Mouse (Mus musculus) heart, postnatal 4 days (tissue): Measurements from ENCODE around the gene Cd83. TPM values are rescaled to one million over a fixed set of nuclear protein-coding genes. Genes with fewer than 3 reads are reported as not detected.

Experiments used
- DNase-seq: peaks from one replicate; pipeline ENCODE4 v3.0.0; 2021
- total RNA-seq, 2 experiments: library from RNA; stranded (reverse); gene quantifications; 2 replicates each; pipeline ENCODE4 v1.2.3; 2021

Gene Cd83
- 1 to 10 TPM; 2.3 to 2.7 TPM for total RNA-seq

DNA sequence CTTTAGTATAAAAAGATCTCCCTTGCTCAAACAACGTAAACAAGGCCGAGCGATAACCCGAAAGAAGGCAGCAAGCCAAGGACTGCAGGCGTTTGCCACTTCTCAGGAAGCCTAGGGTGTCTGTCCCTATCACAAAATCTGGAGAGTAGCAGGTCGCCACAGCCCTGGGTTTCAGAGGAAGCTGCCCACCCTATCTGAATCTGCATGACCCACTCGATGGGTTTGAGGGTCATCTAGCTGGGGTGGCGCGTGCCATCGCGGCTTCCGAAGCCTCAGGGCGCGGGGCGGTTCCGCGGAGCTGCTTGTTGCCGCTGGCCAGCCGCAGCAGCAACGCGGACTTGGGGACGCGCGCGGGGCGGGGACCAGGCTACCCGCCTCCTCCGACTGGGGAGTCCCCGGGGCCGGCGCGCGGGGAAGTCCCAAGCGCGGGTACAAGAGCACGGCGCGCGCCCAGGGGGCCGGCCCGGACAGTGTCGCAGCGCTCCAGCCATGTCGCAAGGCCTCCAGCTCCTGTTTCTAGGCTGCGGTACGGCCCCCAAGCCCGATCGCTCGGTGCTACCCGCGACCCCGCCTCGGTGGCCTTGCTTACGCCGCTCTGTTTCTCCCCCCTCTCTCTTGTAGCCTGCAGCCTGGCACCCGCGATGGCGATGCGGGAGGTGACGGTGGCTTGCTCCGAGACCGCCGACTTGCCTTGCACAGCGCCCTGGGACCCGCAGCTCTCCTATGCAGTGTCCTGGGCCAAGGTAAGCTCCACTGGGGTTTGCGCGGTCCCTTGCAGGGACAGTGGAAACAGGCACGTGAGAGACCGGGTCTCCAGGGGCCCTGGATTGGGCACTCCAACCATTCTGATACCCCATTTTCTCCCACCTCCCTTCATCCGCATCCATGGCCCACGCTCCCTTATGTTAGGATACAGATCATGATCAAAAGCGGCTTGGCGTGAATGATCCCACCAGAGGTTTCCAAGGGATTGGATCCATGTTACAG lies at the start of gene Cd83:
Cd83 (plus strand) TSS at position 51 of the 987 bp plus-strand sequence.
- DNase-seq: peak; percentile 77

DNA sequence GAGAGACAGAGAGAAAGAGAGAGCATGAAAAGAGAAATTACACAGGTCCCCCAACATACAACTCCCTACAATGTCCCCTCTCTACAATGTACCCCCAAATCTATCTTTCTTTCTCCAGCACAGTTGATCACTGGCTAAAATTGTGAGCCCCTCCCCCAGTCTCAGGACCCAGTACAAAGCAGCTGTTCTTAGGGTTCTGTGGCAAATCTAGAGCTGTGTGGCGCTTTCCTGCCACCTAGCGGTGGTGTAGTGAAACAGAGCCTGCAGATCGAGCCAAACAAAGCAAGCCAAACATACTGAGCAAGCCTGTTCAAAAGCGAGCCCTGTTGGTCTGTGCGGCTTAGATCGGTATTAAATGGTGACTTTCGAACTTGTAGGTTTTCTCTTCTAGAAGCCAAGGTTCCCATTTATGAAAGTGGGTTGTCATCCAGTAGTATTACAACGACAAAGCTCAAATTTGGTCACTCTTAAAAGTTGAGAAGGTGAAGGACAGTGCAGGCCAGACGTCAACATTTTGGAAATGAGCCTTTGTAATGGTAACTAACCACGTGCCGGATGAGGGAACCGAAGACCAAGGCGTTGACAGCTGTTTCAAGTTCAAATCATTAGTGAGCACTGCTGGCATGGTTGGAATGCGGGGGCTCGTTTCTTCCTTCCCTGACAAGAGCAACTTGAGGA lies 44.8 kb upstream of the Cd83 start:
- DNase-seq: peak; percentile 87

DNA sequence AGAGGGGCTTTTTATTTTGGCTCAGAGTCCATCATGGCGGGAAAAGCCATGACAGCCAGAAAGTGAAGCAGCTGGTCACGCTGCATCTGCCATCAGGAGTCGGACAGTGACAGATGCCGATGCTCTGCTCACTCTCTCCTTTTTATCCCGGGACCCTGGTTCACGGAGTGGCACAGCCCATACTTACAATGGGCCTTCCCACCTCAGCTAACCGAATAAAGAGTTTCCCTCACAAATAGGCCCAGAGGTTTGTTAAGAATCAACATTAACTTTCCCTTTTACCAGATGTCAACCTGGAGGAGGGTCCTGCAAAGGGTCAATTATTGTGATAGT lies 44.3 kb upstream of the Cd83 start:
- DNase-seq: no peak

DNA sequence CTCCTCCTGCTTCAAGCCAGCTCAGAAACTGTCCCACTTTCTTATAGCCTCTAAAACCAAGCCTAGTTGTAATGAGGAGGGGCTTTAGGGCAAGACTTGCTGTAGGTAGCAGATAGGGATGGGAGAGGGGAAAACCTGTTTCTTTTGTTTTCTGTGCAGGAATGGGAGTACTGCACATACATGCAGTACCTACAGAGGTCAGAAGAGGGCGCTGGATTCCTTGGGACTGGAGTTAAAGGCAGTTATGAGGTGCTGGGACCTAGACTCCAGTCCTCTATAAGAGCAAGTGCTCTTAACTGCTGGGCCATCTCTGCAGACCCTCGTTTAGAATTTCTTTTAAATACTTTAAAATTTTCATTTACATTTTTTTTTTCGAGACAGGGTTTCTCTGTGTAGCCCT lies 41.9 kb upstream of the Cd83 start:
- DNase-seq: no peak

DNA sequence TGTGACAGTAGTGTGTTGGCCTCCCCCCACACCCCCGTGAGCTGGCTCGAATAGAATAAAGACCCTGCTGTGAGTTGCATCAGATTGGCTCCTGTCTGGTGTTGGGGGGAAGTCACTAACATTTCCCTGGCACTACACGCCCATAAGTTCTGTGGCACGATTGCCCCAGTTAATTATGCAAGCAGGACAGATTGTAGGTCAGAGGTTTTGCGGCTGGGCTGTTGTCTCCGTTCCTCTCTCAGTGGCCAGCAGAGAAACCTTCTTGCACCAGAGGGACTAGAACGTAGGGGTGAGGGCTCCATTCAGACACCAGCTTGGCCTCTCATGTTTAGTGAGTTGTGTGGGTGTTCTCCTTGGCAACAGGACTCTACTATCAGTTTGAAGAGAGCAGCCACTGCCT lies 40.3 kb upstream of the Cd83 start:
- DNase-seq: no peak

DNA sequence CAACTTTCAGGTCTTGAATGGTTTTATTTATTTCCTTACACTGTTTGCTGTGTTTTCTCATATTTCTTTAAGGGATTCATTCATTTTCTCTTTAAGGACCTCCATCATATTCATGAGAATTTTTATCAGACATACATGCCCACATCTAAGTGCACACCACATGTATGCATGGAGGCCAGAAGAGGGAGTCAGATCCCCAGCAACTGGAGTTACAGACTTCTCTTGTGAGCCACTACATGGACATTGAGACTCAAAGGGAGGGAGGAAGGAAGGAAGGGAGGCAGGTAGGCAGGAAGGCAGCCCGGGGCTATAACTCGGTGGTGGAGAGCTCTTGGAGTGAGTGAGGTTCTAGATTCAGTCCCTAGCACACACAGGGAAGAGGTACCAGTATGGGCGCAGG lies 34.3 kb upstream of the Cd83 start:
- no peak for DNase-seq

DNA sequence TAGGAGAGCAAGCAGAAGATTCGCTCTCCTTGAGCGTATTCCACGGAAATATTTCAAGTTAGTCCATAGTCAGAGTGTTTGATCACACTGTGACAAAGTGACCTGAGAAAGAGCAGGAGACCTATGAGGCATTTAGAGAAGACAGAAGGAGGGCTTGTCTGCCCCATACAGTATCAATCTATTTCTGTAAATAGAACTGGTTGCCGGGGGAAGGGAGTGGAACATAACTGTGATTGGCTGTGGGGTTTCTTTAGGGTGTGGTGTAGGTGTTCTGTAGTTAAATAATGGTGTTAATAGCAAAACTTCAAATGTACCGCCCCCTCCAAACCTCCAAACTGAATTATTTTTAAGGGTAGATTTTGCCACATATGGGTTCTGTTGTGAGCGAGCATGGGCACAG lies 33.6 kb upstream of the Cd83 start:
- DNase-seq: no peak

DNA sequence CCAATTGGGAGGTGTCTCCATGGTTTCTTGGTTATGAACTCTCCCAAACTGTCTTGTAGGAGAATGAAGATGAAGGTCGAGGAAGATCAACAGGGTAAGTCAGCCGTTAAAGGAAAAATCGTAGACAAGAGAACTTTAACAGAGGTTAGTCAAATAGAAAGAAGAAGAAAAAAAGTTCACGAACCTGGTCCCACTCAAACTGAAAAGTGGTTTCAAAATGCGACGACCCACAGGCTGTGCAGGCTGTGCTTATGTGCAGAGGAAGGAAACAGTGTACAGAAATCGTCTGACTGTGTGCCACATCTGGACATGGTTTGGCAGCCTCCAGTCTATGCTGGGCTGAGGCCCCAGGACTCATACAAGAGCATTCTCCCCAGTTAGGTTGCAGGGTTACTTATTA lies 32.2 kb upstream of the Cd83 start:
- no peak for DNase-seq

DNA sequence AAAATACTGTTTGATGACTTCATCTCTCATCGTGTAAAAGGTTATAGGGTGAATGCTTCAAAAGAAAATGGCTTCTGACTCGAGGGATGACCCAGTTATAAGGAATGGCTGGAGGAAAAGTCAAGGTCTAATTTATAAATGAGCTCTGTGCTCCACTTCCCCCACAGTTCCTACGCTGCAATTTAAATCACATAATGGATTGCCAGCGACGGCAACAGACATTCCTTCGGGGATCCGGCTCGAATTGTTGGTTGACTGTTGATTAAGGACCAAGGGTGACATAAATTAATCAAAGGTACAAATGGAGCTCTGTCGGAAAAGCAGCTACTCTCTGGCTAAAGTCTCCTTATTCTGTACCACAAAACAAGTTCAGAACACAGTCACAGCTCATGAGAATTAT lies 30.9 kb upstream of the Cd83 start:
- DNase-seq: no peak

DNA sequence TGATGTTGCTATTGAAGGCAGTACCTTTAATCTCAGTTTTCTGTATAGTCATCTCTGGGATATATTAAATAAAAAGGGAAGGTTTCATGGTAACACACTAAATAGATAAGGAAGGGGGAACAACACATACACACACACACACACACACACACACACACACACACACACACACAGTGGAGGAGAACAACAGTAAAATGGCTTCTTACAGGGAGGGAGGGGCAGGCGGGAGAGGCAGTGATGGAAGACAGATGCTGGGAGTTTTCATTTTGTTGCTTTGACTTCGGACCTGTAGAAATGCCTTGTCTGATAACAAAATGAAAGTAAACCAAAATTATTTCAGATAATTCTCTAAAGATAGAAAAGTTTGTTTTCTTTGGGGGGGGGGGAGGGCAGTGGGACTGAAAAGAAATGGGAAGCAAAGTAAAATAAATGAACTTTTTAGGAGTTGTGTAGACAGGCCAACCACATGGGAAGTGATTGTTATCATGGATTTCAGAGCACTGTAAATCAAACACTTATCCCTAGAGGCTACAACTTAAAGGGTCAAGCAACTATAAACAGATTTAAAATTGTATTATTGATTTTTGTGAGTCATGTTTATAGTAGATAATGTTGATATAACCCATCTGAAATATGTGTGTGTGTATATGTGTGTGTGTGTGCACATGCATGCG lies 30.0 kb upstream of the Cd83 start:
- no peak for DNase-seq

DNA sequence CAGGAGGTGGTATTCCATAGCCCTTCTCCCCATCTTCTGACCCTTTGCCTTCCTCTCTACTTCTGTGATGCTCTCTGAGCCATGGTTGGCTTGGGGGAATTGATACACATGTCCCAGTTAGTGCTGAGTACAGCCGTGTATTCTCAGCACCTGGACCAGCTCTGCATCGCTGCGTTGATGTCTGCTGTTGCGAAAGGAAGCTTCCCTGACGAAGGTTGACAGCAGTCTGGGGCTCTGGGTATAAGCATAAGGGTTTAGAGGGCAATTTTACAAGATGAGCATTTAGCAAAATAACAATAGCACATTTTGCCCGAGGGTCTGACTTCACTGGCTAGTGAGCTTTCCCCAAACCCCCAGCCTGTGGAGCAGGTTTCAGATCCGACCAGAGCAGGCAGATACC lies 29.0 kb upstream of the Cd83 start:
- no peak for DNase-seq

DNA sequence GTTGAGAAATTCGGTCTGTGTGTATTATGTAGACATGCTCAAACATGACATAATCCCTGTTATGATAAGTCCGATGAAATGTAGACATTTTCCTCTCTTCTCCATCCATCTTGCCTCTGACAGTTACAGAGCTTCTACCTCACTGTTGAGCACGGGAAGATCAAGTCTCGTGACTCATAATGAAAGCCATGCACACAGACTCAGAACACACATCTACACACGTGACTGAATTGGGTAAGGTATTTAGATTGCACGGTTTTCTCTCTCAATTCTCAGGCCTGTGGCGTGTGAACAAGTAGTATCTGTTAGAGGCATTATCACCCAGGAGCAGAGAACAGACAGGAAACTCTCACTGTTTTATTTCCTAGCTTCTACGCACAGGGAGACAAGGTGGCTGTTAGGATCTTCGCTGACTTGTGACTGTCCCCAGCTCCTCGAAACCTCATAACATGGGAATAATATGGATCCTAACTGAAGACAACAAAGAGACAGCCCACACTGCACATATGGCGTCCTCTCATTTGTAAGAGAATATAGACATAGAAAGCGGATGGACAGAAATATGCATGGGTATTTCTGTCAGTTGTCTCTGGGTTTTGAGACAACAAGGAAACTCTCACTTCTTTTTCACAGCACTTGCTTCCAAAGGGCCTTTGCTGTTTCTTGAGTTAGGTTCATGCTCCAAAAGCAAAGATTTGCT lies 23.3 kb upstream of the Cd83 start:
- DNase-seq: no peak

DNA sequence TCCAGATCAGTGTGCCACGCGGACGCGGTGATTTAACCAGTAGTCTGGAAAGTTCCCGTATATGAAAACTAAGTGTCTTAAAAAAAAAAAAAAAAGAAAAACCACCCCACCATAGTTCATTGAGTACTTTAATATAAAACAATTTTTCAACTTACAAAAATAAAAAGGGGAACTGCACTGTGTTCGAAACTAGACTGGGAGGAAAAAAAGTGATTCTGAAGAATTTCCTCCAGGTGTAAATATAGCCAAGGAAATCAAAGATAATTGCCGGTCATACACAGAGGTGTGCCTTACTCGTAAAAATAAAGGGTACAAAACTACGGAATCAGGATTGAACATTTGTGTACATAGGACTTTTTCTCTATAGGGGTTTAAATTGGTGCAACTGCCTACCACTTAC lies 21.7 kb upstream of the Cd83 start:
- no peak for DNase-seq

DNA sequence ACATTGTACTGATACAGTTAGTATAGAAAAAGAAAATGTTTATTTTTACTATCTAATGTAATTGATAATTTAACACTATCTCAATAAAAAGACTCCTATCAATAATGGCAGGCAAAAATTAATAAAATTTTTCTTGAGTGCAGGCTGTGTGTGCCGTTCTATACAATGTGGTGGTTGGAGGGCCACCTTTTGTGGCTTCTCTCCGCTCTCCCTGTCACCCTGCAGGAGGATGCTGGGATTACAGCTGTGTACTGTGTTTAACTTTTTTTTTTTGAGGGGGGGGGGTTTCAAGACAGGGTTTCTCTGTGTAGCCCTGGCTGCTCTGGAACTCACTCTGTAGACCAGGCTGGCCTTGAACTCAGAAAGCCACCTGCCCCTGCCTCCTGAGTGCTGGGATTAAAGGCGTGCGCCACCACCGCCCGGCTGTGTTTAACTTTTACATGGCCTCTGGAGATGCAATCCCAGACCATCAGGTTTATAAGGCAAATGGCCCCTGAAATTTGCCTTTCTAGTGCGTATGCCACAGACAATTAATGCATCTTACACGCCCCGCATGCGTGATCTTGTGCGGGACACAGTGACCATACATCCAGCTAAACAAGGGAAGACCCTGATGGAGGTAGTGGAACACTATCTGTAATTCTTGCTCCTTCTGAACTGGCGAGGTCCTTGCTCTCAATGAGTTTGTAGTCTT lies 21.1 kb upstream of the Cd83 start:
- DNase-seq: no peak

DNA sequence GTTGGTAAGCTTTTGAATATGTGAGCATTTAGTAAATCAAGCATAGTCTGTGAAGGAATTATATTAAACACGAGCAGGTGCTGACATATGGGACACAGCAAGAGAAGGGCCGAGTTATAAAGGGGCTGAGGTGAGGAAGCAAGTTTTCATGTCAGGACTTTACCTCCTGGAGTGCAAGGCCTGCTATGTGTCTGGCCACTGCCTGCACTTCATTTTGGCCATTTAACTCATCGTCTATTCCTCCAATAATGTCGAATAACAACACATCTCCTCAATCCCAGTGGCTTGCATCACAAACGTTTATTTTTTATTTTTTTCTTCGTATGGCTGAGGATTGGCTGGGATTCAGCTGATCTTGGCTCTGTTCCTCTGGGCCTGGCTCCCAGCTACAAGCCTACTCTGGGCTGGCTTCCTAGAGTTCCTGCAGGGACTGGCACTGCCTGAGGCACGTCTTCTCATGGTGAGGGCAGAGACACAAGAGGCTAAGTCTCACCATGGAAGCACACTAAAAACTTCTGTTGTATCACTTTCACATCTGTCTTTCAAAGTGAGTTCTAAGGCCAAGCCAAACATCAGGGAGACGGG lies 20.5 kb upstream of the Cd83 start:
- DNase-seq: peak; percentile 79

DNA sequence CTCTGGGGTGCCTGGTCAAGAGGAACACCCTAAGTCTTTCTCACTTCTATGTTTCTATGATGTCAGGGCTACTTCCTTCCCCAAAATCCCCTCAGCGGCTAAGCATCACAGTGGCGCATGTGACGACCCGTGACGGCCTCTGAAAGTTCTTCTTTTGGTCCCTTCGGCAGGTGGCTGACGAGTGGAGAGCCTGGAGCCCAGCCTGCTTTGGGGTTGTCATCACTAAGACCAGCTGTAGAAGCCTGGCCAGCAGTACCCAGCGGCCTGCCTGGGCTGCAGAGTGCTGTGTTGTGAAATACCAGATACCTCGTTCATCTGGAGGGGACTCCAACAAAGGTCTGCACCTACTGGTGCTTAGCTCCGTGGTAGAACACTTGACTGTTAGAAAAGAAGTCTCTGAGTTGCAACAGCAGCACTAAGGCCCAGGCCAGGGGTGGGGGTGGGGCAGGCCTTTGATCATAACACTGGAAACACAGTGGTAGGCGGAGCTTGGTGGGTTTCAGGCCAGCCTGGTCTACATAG lies 19.2 kb upstream of the Cd83 start:
- no peak for DNase-seq

DNA sequence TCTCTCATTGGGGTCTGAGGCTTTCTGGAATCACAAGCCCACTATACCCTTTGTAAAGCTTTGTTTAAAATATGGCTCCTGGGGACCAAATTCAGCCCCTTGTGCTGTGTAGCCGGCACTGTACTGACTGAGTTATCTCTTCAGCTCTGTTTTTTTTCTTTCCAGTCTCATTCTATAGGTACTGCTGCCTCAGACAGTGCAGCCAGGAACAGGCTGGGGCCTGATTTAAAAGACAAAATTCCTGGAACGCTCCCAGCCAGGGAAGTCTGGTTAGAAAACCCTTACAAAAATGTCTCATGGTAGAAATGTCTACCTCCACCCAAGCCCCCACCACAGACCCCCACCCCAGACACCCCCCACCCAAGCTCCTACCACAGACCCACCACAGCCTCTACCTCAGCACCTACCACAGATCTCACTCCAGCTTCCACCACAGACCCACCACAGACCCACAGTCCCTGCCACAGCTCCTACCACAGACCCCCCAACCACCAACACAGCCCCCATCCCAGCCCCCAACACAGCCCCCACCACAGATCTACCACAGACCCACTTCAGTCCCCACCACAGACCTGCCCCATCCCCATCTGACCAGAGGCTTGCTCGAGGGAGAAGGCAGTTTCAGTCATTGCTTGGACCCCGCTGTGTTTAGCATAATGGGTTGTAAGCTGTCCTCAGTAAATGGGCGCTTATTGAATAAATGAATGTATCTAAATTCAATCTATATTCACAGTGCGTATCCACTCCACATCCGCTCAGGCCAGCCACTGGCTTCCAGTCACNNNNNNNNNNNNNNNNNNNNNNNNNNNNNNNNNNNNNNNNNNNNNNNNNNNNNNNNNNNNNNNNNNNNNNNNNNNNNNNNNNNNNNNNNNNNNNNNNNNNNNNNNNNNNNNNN lies 17.5 kb upstream of the Cd83 start:
- no peak for DNase-seq

DNA sequence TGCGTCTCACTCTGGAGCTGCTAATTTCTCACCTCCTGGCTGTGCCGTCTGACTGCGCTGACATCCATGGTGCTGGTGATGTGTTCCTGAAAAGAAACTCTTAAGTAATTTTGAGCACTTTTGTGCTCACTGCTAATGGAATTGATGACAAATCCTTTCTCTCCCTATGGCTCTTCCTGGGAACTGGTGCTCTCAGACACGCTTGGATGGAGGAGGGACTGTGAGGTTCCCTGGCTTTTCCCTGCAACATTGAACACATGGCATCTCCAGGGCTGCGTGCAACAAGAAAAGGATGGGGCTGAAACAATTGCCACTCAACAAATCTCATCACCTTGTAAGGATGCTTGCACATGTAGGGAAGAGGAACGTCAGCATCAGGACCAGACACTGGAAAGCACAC lies 11.6 kb upstream of the Cd83 start:
- DNase-seq: no peak

DNA sequence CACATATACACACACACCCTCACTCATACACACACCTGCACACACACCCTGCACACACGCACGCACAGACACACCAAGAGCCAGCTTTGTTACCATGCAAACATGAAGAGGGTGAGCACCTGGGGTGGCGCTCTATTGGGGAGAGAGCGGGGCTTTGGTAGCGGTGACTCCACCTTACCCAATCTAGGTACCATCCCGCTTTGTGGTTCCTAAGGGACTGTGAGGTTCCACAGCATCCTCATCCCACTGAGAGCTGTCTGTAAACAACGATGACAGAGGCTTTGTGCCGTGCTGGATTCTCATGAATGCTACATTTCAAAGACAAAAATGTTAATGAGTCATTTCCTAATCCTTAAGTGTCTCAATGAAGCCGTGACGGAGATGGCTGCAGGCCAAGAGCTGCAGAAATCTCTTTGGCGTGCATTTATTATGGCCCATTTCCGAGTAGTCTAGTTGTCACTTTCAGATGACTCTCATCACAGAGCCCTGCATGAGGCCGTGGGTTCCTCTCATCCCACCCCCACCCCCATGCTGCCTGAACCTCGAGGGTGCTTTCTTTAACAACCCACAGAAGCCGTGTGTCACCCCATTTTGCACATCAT lies 10.5 kb upstream of the Cd83 start:
- DNase-seq: peak; percentile 80
